Mouse (Mus musculus) monocyte, adult 5-6 weeks (primary cell): ENCODE results near the gene 2010111I01Rik. TPM values are rescaled to one million over a fixed set of nuclear protein-coding genes. Genes with fewer than 3 reads are reported as not detected.

Experiments
- ATAC-seq: fragments of 153-309, 156-312 bp; replicated peaks from 2 replicates; pipeline ENCODE4 v1.8.0; 2017; ENCODE audit warnings: mild to moderate bottlenecking; ENCODE audit not compliant: low TSS enrichment, insufficient number of reproducible peaks, severe bottlenecking, poor library complexity, low FRiP score
- total RNA-seq: library from RNA; stranded (forward); fragments of 200-1000, 200-491, 200-594 nt; gene quantifications from 3 replicates; pipeline ENCODE4 v1.2.3, GENCODE M21; 2017

2010111I01Rik gene
- total RNA-seq, 1 experiment from 2014 or later: 31.3 TPM

- ATAC-seq: no peak
These were observed 206.8 kb downstream of the 2010111I01Rik start for GRCm38 (mm10) chr13:63171347-63172096.

- no peak for ATAC-seq
These were observed 207.4 kb downstream of the 2010111I01Rik start for GRCm38 (mm10) chr13:63172097-63172445.

GRCm38 (mm10) chr13:63174252-63175020, 209.7 kb downstream of the 2010111I01Rik start:
- no peak for ATAC-seq

GRCm38 (mm10) chr13:63176131-63176530, 211.4 kb downstream of the 2010111I01Rik start:
- ATAC-seq: no peak

- ATAC-seq: no peak
These were observed 212.5 kb downstream of the 2010111I01Rik start for GRCm38 (mm10) chr13:63177232-63177631.

- no peak for ATAC-seq
These were observed 216.0 kb downstream of the 2010111I01Rik start for GRCm38 (mm10) chr13:63180641-63181235.

- ATAC-seq: no peak
These were observed 220.3 kb downstream of the 2010111I01Rik start for GRCm38 (mm10) chr13:63184946-63185345.

- no peak for ATAC-seq
These were observed 221.5 kb downstream of the 2010111I01Rik start for GRCm38 (mm10) chr13:63186217-63186616.

GRCm38 (mm10) chr13:63186642-63187041, 221.9 kb downstream of the 2010111I01Rik start:
- no peak for ATAC-seq

- no peak for ATAC-seq
These were observed 222.8 kb downstream of the 2010111I01Rik start for GRCm38 (mm10) chr13:63187145-63188143.

- ATAC-seq: no peak
These were observed 223.6 kb downstream of the 2010111I01Rik start for GRCm38 (mm10) chr13:63188306-63188705.

- no peak for ATAC-seq
These were observed 224.1 kb downstream of the 2010111I01Rik start for GRCm38 (mm10) chr13:63188811-63189210.

GRCm38 (mm10) chr13:63193423-63193822, 228.7 kb downstream of the 2010111I01Rik start:
- no peak for ATAC-seq

GRCm38 (mm10) chr13:63198038-63198437, 233.3 kb downstream of the 2010111I01Rik start:
- no peak for ATAC-seq

GRCm38 (mm10) chr13:63199588-63199987, 234.9 kb downstream of the 2010111I01Rik start:
- ATAC-seq: no peak

GRCm38 (mm10) chr13:63203502-63204278, 239.0 kb downstream of the 2010111I01Rik start:
- no peak for ATAC-seq

GRCm38 (mm10) chr13:63205750-63206149, 241.1 kb downstream of the 2010111I01Rik start:
- no peak for ATAC-seq

GRCm38 (mm10) chr13:63206396-63206795, 241.7 kb downstream of the 2010111I01Rik start:
- no peak for ATAC-seq
